16 mouse cellular contexts compared by ENCODE assay signal in genomic region chr1:45575131-45575530, GRCm38 (mm10).
"Had no signal": no experiment of that assay in that cellular context is flagged by ENCODE, and none has a peak within 500 bp of the region (broad histone marks: within the 10 kb centered on the region; RNA-seq: fewer than 3 reads in every experiment).

No protein-coding gene starts in this region.

- H3K9me3 ChIP-seq: kidney, embryonic 15.5 days; liver, embryonic 13.5 days; lung, embryonic 15.5 days; midbrain, embryonic 13.5 days; neural tube, embryonic 15.5 days had no signal

- H3K4me1 ChIP-seq: kidney, embryonic 15.5 days; liver, embryonic 13.5 days; lung, embryonic 15.5 days; neural tube, embryonic 15.5 days had no signal

- ATAC-seq: liver, postnatal 0 days; midbrain, embryonic 13.5 days had no signal

- H3K27me3 ChIP-seq: kidney, embryonic 15.5 days; liver, embryonic 13.5 days; lung, embryonic 15.5 days; midbrain, embryonic 13.5 days; neural tube, embryonic 15.5 days had no signal

- H3K4me3 ChIP-seq: kidney, embryonic 15.5 days; left cerebral cortex, adult 2 months; liver, embryonic 13.5 days; lung, embryonic 15.5 days; midbrain, embryonic 13.5 days; myocyte; neural tube, embryonic 15.5 days had no signal

- H3K36me3 ChIP-seq: kidney, embryonic 15.5 days; liver, embryonic 13.5 days; lung, embryonic 15.5 days; midbrain, embryonic 13.5 days; neural tube, embryonic 15.5 days had no signal

- H3K27ac ChIP-seq: kidney, embryonic 15.5 days; left cerebral cortex, adult 2 months; liver, embryonic 13.5 days; lung, embryonic 15.5 days; macrophage; midbrain, embryonic 13.5 days; neural tube, embryonic 15.5 days had no signal

- DNase-seq: kidney, postnatal 14 days; liver; liver, embryonic 13.5 days; liver, postnatal 0 days; lung, postnatal 14 days; right cerebral cortex, postnatal 4 days; spleen, adult 18-20 months; thymus, adult 18-20 months; thymus, postnatal 14 days had no signal

- H3K4me2 ChIP-seq: kidney, embryonic 15.5 days; liver, embryonic 13.5 days; lung, embryonic 15.5 days; midbrain, embryonic 13.5 days; neural tube, embryonic 15.5 days had no signal

- H3K9ac ChIP-seq: kidney, embryonic 15.5 days; liver, embryonic 13.5 days; liver, postnatal 0 days; lung, embryonic 15.5 days; midbrain, embryonic 13.5 days; neural tube, embryonic 15.5 days had no signal
